Mouse (Mus musculus) heart, embryonic 11.5 days (tissue): ENCODE results near the gene Ptprm. TPM values are rescaled to one million over a fixed set of nuclear protein-coding genes. Genes with fewer than 3 reads are reported as not detected.

Experiments used
- ATAC-seq: fragments of 200-750 bp; cut with Nextera tagmentation; replicated peaks from 2 replicates; pipeline ENCODE4 v1.8.0; 2017; ENCODE audit warnings: moderate library complexity; ENCODE audit not compliant: insufficient number of reproducible peaks, low FRiP score, low TSS enrichment
- H3K27ac ChIP-seq: fragments of 300-500 bp; sonication (generic); 2 replicates; pipeline ENCODE4 v1.5.1; 2014; ENCODE audit warnings: mild to moderate bottlenecking, low read depth, low read length
- H3K27me3 ChIP-seq: fragments of 300-500 bp; sonication (generic); 2 replicates; pipeline ENCODE4 v1.6.1; 2014; ENCODE audit warnings: mild to moderate bottlenecking, low read length, mixed read lengths; ENCODE audit not compliant: control insufficient read depth, insufficient read depth
- H3K36me3 ChIP-seq: fragments of 300-500 bp; sonication (generic); 2 replicates; pipeline ENCODE4 v1.6.1; 2014; ENCODE audit warnings: mild to moderate bottlenecking, low read length, moderate library complexity, mixed read lengths; ENCODE audit not compliant: control insufficient read depth, insufficient read depth
- H3K4me1 ChIP-seq: fragments of 300-500 bp; sonication (generic); 2 replicates; pipeline ENCODE4 v1.6.1; 2014; ENCODE audit warnings: low read length; ENCODE audit not compliant: control insufficient read depth, insufficient read depth
- H3K4me2 ChIP-seq: fragments of 300-500 bp; sonication (generic); 2 replicates; pipeline ENCODE4 v1.6.1; 2014; ENCODE audit warnings: mild to moderate bottlenecking, moderate library complexity
- H3K4me3 ChIP-seq: fragments of 300-500 bp; sonication (generic); 2 replicates; pipeline ENCODE4 v1.5.1; 2014; ENCODE audit warnings: low read depth, low read length
- H3K9ac ChIP-seq: fragments of 300-500 bp; sonication (generic); 2 replicates; pipeline ENCODE4 v1.6.1; 2014; ENCODE audit warnings: mild to moderate bottlenecking, low read depth, low read length, moderate library complexity
- H3K9me3 ChIP-seq: fragments of 300-500 bp; sonication (generic); replicated peaks from 2 replicates; pipeline ENCODE4 v1.6.1; 2016; ENCODE audit warnings: low read length; ENCODE audit not compliant: control insufficient read depth
- WGBS: fragments of 180-500 bp; shearing (Covaris S2); extraction: QIAGEN DNeasy Blood & Tissue Kit; methylation state at CpG from one replicate; pipeline ENCODE4 v1.1.7; 2014; ENCODE audit not compliant: insufficient replicate concordance; 5-methylcytosine and 5-hydroxymethylcytosine counted together
- polyA plus RNA-seq: library from polyadenylated mRNA; unstranded; fragments of >200 nt; fragmentation: Nextera tagmentation; extraction: Ambion mirVana; gene quantifications from 2 replicates; pipeline ENCODE4 v1.2.1, GENCODE M21; 2014

Gene Ptprm
- polyA plus RNA-seq, 1 experiment from 2014 or later: 15.9 TPM

- no peak overlapping the region for H3K27ac ChIP-seq
- 67% methylated on average over 21 of the region's 21 CpGs for WGBS
- no peak for ATAC-seq
These were observed 660.5 kb downstream of the Ptprm start for GRCm38 (mm10) chr17:66693676-66694304.

GRCm38 (mm10) chr17:66692941-66693675 is 661.1 kb downstream of the Ptprm start:
- Histone ChIP-seq H3K4me3 (no peak overlapping the region), H3K9ac (no peak overlapping the region), H3K9me3 (no peaks in the 10 kb centered on the region), H3K27ac (no peak overlapping the region), H3K4me2 (no peak overlapping the region), H3K27me3 (no peaks in the 10 kb centered on the region), H3K36me3 (no peaks in the 10 kb centered on the region), H3K4me1 (peaks cover 5% of the 10 kb centered on the region; the same call in 1 of the 2 replicates)
- WGBS: 87% methylated on average over 16 of the region's 16 CpGs
- ATAC-seq: no peak

More at GRCm38 (mm10) chr17:66693676-66694304, 660.5 kb downstream of the Ptprm start:
- no peak overlapping the region for H3K4me3 ChIP-seq
- no peaks in the 10 kb centered on the region for H3K9me3 ChIP-seq
- H3K27me3 ChIP-seq: no peaks in the 10 kb centered on the region
- no peaks in the 10 kb centered on the region for H3K36me3 ChIP-seq
- H3K9ac ChIP-seq: no peak overlapping the region
- peaks cover 5% of the 10 kb centered on the region; the same call in 1 of the 2 replicates for H3K4me1 ChIP-seq
- no peak overlapping the region for H3K4me2 ChIP-seq

- no peaks in the 10 kb centered on the region for H3K36me3 ChIP-seq
- no peak overlapping the region for H3K4me3 ChIP-seq
- ATAC-seq: no peak
- H3K9ac ChIP-seq: no peak overlapping the region
- H3K9me3 ChIP-seq: no peaks in the 10 kb centered on the region
- no peak overlapping the region for H3K27ac ChIP-seq
- no peak overlapping the region for H3K4me2 ChIP-seq
- H3K27me3 ChIP-seq: no peaks in the 10 kb centered on the region
- H3K4me1 ChIP-seq: no peaks in the 10 kb centered on the region
- WGBS: 77% methylated on average over 9 of the region's 9 CpGs
These were observed 666.1 kb downstream of the Ptprm start for GRCm38 (mm10) chr17:66688179-66688578.

GRCm38 (mm10) chr17:66687543-66687942 is 666.7 kb downstream of the Ptprm start:
- no peak overlapping the region for H3K9ac ChIP-seq
- no peak overlapping the region for H3K27ac ChIP-seq
- no peak overlapping the region for H3K4me3 ChIP-seq
- no peaks in the 10 kb centered on the region for H3K36me3 ChIP-seq
- ATAC-seq: no peak
- no peaks in the 10 kb centered on the region for H3K27me3 ChIP-seq
- 63% methylated on average over 4 of the region's 4 CpGs for WGBS
- no peaks in the 10 kb centered on the region for H3K4me1 ChIP-seq
- no peak overlapping the region for H3K4me2 ChIP-seq
- H3K9me3 ChIP-seq: no peaks in the 10 kb centered on the region

GRCm38 (mm10) chr17:66686701-66687489 is 667.4 kb downstream of the Ptprm start:
- 86% methylated on average over 25 of the region's 25 CpGs for WGBS
- H3K4me1 ChIP-seq: no peaks in the 10 kb centered on the region
- H3K4me2 ChIP-seq: no peak overlapping the region
- no peak overlapping the region for H3K4me3 ChIP-seq
- no peaks in the 10 kb centered on the region for H3K36me3 ChIP-seq
- H3K9me3 ChIP-seq: no peaks in the 10 kb centered on the region
- H3K27ac ChIP-seq: no peak overlapping the region
- ATAC-seq: no peak
- H3K27me3 ChIP-seq: no peaks in the 10 kb centered on the region
- no peak overlapping the region for H3K9ac ChIP-seq

- no peak overlapping the region for H3K4me3 ChIP-seq
- ATAC-seq: no peak
These were observed 670.8 kb downstream of the Ptprm start for GRCm38 (mm10) chr17:66683411-66683810.

GRCm38 (mm10) chr17:66680662-66681061 is 673.6 kb downstream of the Ptprm start:
- no peaks in the 10 kb centered on the region for H3K4me1 ChIP-seq
- no peaks in the 10 kb centered on the region for H3K27me3 ChIP-seq
- no peaks in the 10 kb centered on the region for H3K36me3 ChIP-seq
- H3K4me2 ChIP-seq: no peak overlapping the region
- no peaks in the 10 kb centered on the region for H3K9me3 ChIP-seq
- H3K9ac ChIP-seq: no peak overlapping the region
- H3K4me3 ChIP-seq: no peak overlapping the region
- 20% methylated on average over 4 of the region's 4 CpGs for WGBS
- no peak for ATAC-seq
- no peak overlapping the region for H3K27ac ChIP-seq

More at GRCm38 (mm10) chr17:66683411-66683810, 670.8 kb downstream of the Ptprm start:
- Histone ChIP-seq H3K4me1 (no peaks in the 10 kb centered on the region), H3K4me2 (no peak overlapping the region), H3K36me3 (no peaks in the 10 kb centered on the region), H3K9ac (no peak overlapping the region), H3K27me3 (no peaks in the 10 kb centered on the region), H3K9me3 (no peaks in the 10 kb centered on the region), H3K27ac (no peak overlapping the region)
- 78% methylated on average over 8 of the region's 8 CpGs for WGBS

GRCm38 (mm10) chr17:66674667-66675066 is 679.6 kb downstream of the Ptprm start:
- no peak overlapping the region for H3K4me3 ChIP-seq
- H3K36me3 ChIP-seq: no peaks in the 10 kb centered on the region
- no peaks in the 10 kb centered on the region for H3K9me3 ChIP-seq
- ATAC-seq: no peak
- H3K9ac ChIP-seq: no peak overlapping the region
- no peaks in the 10 kb centered on the region for H3K27me3 ChIP-seq
- H3K4me1 ChIP-seq: no peaks in the 10 kb centered on the region
- no peak overlapping the region for H3K27ac ChIP-seq
- H3K4me2 ChIP-seq: no peak overlapping the region
- 70% methylated on average over 2 of the region's 2 CpGs for WGBS
